Mouse (Mus musculus) left cerebral cortex, postnatal 10 days (tissue): ENCODE results near the gene Timm8a2. TPM values are rescaled to one million over a fixed set of nuclear protein-coding genes. Genes with fewer than 3 reads are reported as not detected.

Experiments used
- DNase-seq, 2 experiments: peaks; one replicate each; pipeline ENCODE4 v3.0.0; 2021 to 2022; ENCODE audit warnings: low spot score in 2 of 2, mixed read lengths in 1 of 2; ENCODE audit errors: extremely low spot score in 1 of 2
- intact Hi-C: fragments of 180-260 bp; cut with DNase I; formaldehyde crosslinking; loops from one replicate; pipeline ENCODE4 v1.15.1; 2025
- total RNA-seq, 2 experiments: library from RNA; stranded (reverse); gene quantifications; 2 replicates each; pipeline ENCODE4 v1.2.3; 2021

Gene Timm8a2
- total RNA-seq, 2 experiments from 2014 or later, result 0.39 TPM; not detected in 1

DNA sequence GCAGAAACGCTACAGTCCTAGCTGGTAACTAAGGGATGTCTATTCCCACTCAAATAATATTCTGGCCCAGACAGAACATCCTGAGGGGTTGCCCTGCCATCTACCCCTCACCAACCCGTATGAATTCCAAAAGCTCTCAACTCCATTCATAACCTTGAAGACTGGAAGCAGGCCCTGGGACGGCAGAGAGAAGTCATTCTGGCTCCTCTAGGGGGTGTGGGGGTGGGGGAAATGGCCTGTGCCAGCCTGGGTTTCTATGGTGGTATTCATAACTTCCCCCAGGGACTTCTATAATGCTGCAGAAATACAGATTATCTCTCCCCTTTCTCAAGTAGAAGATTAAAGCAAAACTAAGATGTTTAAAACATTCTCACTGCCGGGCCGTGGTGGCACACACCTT, 45.4 kb downstream of the Timm8a2 start:
- no peak for DNase-seq
- intact Hi-C loops, result no loop called here

DNA sequence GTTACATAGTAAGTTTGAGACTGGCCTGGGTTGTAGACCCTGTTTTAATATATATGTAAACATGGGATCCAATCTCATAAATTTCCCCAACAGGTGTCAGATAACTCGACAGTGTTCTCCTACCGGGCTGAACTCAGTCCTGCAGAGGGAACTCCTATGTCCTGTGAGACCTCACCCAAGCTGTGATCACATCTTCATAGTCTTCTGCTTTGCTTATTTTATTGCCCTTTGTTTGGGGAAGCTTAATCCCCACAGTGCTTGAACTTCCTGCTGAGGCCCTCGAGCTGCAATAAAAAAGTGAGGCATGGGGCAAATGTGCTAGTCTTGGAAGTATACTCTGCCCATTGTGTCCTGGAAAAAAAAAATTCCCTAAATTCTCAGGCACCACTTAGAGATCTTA, 46.8 kb downstream of the Timm8a2 start:
- no peak for DNase-seq
- intact Hi-C loops, result no loop called here

DNA sequence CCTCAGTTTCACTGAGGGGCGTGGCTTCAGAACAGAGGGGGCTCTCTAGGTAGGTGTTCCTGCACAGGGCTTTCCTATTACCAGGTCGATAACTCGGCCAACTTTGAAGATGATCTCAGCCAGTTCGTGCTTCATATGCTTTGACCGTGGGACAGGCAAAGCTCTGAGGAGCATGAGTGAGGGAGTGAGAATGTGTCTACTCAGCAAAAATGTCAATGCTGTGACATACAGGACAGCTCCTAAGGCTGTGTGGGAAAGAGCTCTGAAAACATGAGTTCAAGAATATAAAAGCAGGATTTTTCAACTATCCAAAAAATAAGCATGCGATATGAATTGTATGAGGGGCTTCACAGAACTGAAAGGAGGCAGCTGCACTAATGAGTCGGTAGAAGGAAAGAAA, 49.0 kb downstream of the Timm8a2 start:
- intact Hi-C loops, result no loop called here
- no peak for DNase-seq

DNA sequence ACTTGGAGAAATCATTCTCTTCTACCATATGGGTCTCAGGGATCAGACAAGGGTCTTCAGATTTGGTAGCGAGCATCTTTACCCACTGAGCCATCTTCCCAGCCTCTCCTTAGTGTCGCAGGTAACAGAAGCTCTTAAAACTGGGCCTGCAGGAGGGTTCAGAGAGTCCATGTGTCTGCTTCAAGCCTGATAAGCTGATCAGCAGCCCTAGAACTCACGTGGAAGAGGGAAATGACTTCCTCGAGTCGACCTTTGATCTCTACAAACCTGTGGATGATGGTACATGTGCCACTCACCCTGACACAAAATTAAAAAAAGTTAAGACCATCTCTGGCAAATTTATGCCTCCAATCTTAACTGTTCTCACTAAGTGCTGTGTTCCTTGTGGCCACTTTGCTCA, 53.5 kb downstream of the Timm8a2 start:
- intact Hi-C loops, result no loop called here
- no peak for DNase-seq

Other genes with a start within 250 kb of the Timm8a2 start
- gene Dock9, start 236.8 kb upstream of the Timm8a2 start, total RNA-seq, result 100 to 1,000 TPM; 181 to 185 TPM
- 10 to 100 TPM; 27.3 to 30.3 TPM for gene Ubac2, start 156.1 kb upstream of the Timm8a2 start, total RNA-seq
- gene Gpr18, start 118.9 kb upstream of the Timm8a2 start, total RNA-seq, result not detected
- gene Gpr183, start 69.5 kb upstream of the Timm8a2 start, total RNA-seq, result 1 to 10 TPM; 1.0 to 1.1 TPM
- gene Tm9sf2, start 72.4 kb downstream of the Timm8a2 start, total RNA-seq, result 10 to 100 TPM; 81.5 to 83.4 TPM
- 10 to 100 TPM; 19.4 to 20.9 TPM for gene Clybl, start 147.0 kb downstream of the Timm8a2 start, total RNA-seq